Mouse (Mus musculus): Measurements from ENCODE around the gene Pbxip1.

The Pbxip1 gene

DNA sequence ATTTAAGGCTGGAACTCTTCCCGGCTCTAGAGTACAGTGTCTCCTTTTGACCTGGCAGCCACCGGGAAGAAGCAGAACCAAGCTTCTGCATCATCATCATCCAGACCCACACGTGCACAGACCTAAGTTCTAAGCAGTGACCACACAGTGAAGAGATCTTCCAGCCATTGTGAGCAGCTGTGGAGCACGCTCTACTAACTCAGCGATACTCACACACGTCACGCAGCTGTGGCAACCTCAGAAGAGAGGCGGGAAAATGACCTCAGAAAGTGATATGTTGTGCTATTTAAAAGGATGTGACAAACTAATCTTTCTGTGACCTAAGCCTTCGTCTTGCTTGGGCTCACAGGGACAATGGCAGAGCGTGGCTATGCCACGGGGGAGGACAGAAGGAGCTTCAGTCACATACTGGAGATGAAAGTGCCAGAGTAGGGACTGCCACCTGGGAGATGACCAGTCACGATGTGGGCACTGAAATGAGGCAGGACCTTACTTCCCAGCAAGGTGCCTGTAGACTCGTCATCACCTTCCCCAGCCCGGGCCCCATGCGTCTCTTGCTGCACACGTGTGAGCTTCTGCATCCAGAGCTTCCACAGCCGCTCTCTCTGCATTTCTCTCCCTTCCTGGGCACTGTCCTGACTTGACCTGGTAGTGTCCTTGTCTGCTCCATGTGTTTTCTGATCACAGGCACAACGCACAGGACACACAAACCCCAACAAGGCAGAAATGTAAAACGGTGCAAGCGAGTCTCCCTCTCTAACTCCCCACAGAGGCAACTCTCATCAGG lies 50.6 kb downstream of the Pbxip1 start:
- no peak for DNase-seq

DNA sequence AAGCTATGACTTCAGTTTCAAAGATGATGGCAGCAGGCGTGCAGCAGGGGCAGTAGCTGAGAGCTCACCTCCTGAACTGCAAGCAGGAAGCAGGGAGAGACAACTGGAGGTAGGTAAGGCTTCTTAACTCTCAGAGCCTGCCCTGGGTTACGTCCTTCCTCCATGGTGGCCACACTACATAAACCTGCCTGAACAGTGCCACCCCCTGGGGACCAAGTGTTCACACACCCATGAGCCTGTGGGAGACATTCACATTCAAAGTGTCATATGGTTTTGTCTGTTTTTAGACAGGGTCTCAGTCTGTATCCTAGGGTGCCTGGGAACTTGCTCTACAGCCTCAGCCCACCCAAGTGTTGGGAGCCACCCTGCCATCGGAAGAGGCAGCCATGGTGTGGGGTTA lies 54.3 kb downstream of the Pbxip1 start:
- no peak for DNase-seq

DNA sequence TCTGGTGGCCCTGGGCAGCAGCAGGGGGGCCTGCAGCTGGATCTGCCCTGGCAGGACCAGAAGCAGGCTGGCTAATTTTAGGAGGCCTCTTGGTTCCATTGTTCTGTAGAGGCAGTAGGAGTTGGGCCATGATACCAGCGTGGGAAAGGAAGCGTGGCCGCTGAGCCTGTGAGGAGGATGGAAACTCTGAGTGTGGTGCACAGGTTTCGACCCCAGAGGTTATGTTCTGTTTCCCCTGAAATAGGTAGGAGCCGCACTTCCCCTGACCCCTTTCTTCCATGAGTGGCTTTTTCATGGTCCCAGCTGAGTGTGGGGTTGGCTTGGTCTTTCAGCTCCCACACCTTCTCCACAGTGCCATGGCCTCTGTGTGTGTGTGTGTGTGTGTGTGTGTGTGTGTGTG lies 55.1 kb downstream of the Pbxip1 start:
- DNase-seq, result no peak

DNA sequence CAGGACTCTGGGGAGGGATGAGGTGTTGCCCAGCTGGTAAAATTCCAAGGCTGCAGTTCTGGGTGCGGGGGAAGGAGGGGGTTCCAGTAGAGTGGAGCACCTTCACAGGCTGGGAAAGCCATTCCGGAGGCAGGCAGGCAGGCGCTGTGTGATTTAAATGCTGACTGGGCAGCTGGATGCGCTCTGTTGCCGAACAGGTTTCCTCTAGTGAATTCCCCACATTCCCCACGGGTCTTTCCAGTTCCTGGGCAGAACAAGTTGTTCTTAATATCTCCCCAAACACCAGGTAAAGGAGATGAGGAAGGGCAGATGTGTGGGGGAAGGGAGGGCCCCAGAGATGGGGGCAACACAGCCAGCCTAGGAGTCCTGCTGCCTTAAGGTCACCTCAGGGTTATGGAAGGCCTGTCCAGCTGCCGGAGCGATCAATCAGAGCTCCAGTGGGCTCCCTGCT lies 56.2 kb downstream of the Pbxip1 start:
- peak; percentile 31 for DNase-seq

DNA sequence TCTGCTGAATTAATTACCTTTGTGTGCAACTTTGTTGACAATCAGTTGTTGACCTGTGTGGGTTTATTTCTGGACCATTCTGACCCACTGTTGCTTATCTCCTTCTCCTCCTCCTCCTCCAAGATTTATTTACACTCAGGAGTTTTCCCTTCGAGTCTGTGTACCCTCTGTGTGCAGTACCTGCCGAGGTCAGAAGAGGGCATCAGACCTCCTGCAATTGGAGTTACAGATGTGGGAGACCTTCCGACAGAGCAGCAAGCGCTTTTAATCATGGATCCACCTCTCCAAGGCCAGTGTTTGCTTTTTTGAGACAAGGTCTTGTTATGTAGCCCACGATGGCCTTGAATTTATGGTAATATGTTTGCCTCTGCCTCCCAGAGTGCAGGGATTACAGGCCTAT lies 58.1 kb downstream of the Pbxip1 start:
- no peak for DNase-seq

DNA sequence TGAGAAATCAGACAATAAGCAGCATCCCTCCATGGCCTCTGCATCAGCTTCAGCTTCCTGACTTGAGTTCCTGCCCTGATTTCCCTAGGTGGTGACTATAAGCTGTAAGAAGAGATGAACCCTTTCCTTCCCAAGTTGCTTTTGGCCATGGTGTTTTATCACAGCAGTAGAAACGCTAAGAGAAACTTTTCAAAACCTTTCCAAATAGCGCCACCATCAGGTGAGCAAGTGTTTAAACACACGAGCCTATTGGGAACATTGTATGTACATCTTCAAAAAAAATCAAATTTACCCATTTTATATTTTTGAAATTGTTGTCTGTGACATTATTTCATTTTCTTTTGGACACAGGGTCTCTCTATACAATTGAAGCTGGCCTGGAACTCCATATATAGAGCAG lies 59.9 kb downstream of the Pbxip1 start:
- no peak for DNase-seq

DNA sequence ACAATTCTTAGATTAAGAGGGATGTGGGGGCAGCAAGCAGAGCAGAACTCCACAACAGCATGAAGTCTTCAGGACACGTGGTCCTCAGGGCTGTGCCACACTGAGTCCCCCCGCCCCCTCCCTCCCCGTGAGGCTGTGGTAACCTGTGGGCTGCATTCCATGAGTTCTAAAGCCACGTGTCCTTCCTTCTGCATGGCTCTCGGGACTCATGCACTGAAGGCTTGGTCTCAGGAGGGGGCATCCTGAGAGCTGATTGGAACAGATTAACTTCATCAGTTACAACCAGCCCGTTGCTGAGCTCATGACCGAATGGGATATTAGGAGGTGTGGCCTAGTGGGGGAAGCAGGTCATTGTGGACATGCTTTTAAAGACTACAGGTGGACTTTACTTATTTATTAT lies 63.2 kb downstream of the Pbxip1 start:
- DNase-seq, result no peak

Data from lung, postnatal 10 days (tissue).